Mouse (Mus musculus) intestine, embryonic 16.5 days (tissue): ENCODE measurements around the gene Fam229a. TPM values are rescaled to one million over a fixed set of nuclear protein-coding genes. Genes with fewer than 3 reads are reported as not detected.
A peak's percentile ranks its signal among the peaks of the same experiment; 100 is the strongest.
"Not testable (repeated sequence)": the region's sequence is repeated elsewhere in the genome, so short reads cannot be mapped to it uniquely, and the experiment has no call there.

Experiments
- ATAC-seq: fragments of 200-750 bp; cut with Nextera tagmentation; 2 replicates; pipeline ENCODE4 v1.8.0; 2017; ENCODE audit warnings: moderate TSS enrichment, moderate library complexity
- H3K27ac ChIP-seq: fragments of 300-500 bp; sonication (generic); 2 replicates; pipeline ENCODE4 v1.5.1; 2014; ENCODE audit warnings: mild to moderate bottlenecking, low read length
- H3K27me3 ChIP-seq: fragments of 300-500 bp; sonication (generic); replicated peaks from 2 replicates; pipeline ENCODE4 v1.6.1; 2014; ENCODE audit warnings: low read length, control low read depth, mixed read lengths; ENCODE audit not compliant: control insufficient read depth, insufficient read depth
- H3K36me3 ChIP-seq: fragments of 300-500 bp; sonication (generic); 2 replicates; pipeline ENCODE4 v1.6.1; 2014; ENCODE audit warnings: low read length, control low read depth; ENCODE audit not compliant: control insufficient read depth, insufficient read depth
- H3K4me1 ChIP-seq: fragments of 300-500 bp; sonication (generic); 2 replicates; pipeline ENCODE4 v1.6.1; 2014; ENCODE audit warnings: low read length, control low read depth, mixed read lengths; ENCODE audit not compliant: control insufficient read depth, insufficient read depth
- H3K4me2 ChIP-seq: fragments of 300-500 bp; sonication (generic); 2 replicates; pipeline ENCODE4 v1.6.1; 2014; ENCODE audit warnings: low read depth, low read length, control low read depth
- H3K4me3 ChIP-seq: fragments of 300-500 bp; sonication (generic); 2 replicates; pipeline ENCODE4 v1.5.1; 2014; ENCODE audit warnings: mild to moderate bottlenecking, low read length
- H3K9ac ChIP-seq: fragments of 300-500 bp; sonication (generic); 2 replicates; pipeline ENCODE4 v1.6.1; 2014; ENCODE audit warnings: low read depth, low read length
- H3K9me3 ChIP-seq: fragments of 300-500 bp; sonication (generic); 2 replicates; pipeline ENCODE4 v1.6.1; 2016; ENCODE audit warnings: low read length, control low read depth; ENCODE audit not compliant: control insufficient read depth
- WGBS: fragments of 180-500 bp; shearing (Covaris S2); extraction: QIAGEN DNeasy Blood & Tissue Kit; methylation state at CpG from one replicate; pipeline ENCODE4 v1.1.7; 2014; 5-methylcytosine and 5-hydroxymethylcytosine counted together
- polyA plus RNA-seq: library from polyadenylated mRNA; unstranded; fragments of >200 nt; fragmentation: Nextera tagmentation; extraction: Ambion mirVana; gene quantifications from 2 replicates; pipeline ENCODE4 v1.2.1, GENCODE M21; 2015

Gene Fam229a
- polyA plus RNA-seq, 1 experiment from 2014 or later = not detected

DNA sequence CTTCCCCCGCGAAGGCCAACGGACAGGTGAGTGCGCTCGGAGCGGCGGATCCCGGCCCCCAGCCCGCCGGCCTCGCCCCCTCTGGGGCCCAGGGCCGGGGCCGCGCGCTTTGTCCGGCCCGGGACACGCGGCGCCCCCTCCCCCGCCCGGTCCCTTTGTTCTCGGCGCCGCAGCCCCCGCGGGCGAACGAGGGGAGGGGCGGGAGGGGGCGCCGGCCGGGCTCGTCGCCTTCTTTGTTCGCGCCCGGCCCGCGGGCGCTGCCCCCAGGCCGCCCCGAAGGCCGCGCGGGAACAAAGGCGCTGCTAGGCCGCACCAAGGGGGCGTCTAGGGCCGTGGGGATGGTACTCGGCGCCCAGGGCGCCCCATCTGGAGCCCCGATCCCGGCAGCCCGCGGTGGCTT, 22.9 kb downstream of the Fam229a start:
- peak overlapping the region; percentile 77 for H3K4me2 ChIP-seq
- under 1% methylated on average over 42 of the region's 57 CpGs for WGBS

DNA sequence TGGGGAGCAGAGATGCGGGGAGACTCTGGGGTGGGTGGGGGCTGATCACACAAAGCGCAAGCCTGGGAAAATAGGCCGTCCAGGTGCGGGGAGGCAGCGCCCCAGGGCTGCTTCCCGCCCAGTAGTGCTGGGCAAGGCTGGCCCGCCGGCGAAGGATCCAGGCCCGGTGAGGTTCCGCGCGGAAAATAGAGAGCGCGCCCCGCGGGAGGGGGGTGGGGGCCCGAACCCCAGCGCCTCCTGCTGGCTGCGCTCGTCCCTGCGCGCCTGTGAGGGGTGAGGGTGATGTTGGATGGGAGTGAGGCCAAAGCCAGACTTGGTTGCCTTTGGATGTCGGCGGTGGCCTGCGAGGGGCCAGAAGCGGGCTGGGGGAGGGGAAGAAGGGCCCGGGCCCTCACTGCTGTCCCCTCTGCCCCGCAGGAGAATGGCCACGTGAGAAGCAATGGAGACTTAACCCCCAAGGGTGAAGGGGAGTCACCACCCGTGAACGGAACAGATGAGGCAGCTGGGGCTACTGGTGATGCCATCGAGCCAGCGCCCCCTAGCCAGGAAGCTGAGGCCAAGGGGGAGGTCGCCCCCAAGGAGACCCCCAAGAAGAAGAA, 23.4 kb downstream of the Fam229a start:
- peak overlapping the region; percentile 77 for H3K4me2 ChIP-seq
- WGBS = 0% methylated on average over 34 of the region's 35 CpGs
- peak; percentile 55 for ATAC-seq
- H3K9ac ChIP-seq = peak overlapping the region; percentile 99
- peaks cover 8% of the 10 kb centered on the region; the same call in 1 of the 2 replicates for H3K36me3 ChIP-seq
- peak overlapping the region; percentile 85 for H3K27ac ChIP-seq
- H3K27me3 ChIP-seq = no peaks in the 10 kb centered on the region
- peaks cover 18% of the 10 kb centered on the region for H3K4me1 ChIP-seq
- peak overlapping the region; percentile 97 for H3K4me3 ChIP-seq
- no peaks in the 10 kb centered on the region for H3K9me3 ChIP-seq

More for the DNA sequence above, 22.9 kb downstream of the Fam229a start:
- Histone ChIP-seq H3K9me3 (no peaks in the 10 kb centered on the region), H3K36me3 (peaks cover 8% of the 10 kb centered on the region; the same call in 1 of the 2 replicates), H3K27ac (peak overlapping the region; percentile 85), H3K27me3 (no peaks in the 10 kb centered on the region), H3K4me1 (peaks cover 21% of the 10 kb centered on the region), H3K9ac (peak overlapping the region; percentile 99), H3K4me3 (peak overlapping the region; percentile 97)
- ATAC-seq = peak; percentile 29

DNA sequence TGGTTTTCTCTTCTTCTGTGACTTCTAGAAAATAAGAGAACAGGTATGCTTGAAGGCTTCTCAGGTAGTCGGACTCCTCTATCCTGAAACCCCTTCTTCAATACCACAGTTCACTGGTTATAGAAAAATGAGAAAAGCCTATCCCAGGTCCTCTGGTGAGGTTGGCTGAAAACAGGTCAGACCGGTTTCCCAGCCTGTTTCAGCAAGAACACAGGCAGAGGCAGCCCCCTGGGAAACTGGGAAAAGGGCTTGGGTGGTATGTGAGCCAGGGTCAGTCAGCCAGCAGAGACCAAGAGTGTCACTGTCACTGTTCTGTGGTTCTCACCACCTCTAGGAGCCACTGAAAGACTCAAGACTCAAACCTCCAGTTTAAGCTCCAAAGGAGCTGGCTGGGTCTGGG, 25.9 kb downstream of the Fam229a start:
- peak; percentile 43; the same call in 1 of the 2 replicates for ATAC-seq
- Histone ChIP-seq H3K9ac (no peak overlapping the region), H3K4me2 (no peak overlapping the region), H3K4me1 (peaks cover 15% of the 10 kb centered on the region), H3K27me3 (no peaks in the 10 kb centered on the region), H3K36me3 (peaks cover 12% of the 10 kb centered on the region), H3K9me3 (no peaks in the 10 kb centered on the region), H3K27ac (peak overlapping the region; percentile 51), H3K4me3 (no peak overlapping the region)
- 39% methylated on average over 2 of the region's 2 CpGs for WGBS

DNA sequence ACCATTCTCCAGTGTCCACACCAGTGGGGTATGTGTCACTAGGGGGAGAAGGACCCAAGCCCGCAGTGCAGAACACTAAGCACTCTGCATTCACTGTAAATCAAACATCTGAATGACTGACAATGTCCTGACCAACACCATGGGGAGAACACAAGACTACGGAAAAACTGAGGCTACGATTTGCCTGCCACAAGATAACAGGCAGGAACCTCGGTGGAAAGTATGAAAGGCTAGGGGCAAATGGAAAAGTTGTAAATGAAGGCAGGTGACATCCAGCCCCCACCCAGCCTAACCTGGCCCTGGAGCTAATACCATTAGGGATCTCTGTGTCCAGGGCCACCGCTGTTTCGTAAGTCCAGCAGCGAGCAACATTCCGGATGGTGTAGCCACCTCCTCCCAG, 27.5 kb downstream of the Fam229a start:
- Histone ChIP-seq H3K9me3 (no peaks in the 10 kb centered on the region), H3K4me1 (peaks cover 10% of the 10 kb centered on the region), H3K27me3 (no peaks in the 10 kb centered on the region), H3K4me3 (no peak overlapping the region), H3K9ac (no peak overlapping the region), H3K27ac (no peak overlapping the region), H3K36me3 (peaks cover 21% of the 10 kb centered on the region), H3K4me2 (no peak overlapping the region)
- 90% methylated on average over 8 of the region's 8 CpGs for WGBS
- ATAC-seq = no peak

DNA sequence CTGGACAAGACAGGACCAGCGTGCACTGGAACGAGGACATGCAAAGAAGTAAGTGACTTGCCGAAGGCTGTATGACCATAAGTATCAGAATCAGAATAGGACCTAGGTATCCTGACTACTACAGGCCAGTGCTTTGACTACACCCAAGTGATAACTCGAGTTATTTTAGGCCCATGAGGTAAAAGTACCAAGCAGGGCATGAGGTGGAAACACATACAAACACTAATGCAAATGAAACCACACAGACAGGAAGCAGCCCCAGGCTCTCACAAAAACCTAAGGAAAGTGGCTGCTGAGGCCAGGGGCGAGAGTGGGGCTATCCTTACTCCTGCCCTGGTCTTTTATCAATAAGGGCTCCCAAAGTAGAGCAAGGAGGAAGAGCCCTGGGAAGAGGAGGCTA, 34.3 kb downstream of the Fam229a start:
- Histone ChIP-seq H3K4me3 (no peak overlapping the region), H3K36me3 (peaks cover 20% of the 10 kb centered on the region), H3K27ac (no peak overlapping the region), H3K9ac (no peak overlapping the region), H3K4me2 (no peak overlapping the region), H3K27me3 (no peaks in the 10 kb centered on the region), H3K4me1 (no peaks in the 10 kb centered on the region), H3K9me3 (no peaks in the 10 kb centered on the region)
- 91% methylated on average over 5 of the region's 5 CpGs for WGBS
- ATAC-seq = no peak

DNA sequence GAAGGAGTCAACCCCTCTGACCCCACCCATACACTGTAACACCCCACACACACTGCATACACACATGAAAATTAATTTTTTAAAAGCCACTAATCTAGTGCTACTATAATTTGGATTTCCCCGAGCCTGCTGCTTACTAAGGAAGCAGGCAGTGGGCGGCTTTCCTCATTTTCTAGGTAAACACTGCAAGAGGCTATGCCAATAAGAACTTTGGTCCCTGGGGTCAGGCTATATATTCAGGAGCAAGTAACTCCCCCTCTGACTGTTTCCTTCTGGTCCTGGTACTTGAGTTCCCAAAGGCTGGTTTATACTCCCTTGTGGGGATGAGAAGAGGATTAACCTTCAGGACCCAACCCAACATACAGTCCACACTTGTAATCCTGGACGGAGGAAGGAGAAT, 34.9 kb downstream of the Fam229a start:
- ATAC-seq = no peak

DNA sequence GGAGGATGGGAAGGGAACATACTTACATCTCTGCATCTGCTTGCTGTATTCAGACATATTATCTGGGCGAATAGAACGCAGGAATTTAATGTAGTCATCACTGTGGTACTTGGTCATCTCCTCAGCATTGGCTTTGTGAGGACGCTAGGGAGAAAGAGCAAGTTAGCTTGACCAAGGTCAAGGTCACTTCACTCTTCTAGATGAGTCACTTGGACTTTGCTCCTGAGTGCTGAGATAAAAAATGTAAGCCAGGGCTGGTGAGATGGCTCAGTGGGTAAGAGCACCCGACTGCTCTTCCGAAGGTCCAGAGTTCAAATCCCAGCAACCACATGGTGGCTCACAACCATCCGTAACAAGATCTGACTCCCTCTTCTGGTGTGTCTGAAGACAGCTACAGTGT, 37.9 kb downstream of the Fam229a start:
- peaks cover 12% of the 10 kb centered on the region for H3K36me3 ChIP-seq
- H3K4me2 ChIP-seq, H3K9me3 ChIP-seq, H3K4me3 ChIP-seq, H3K27me3 ChIP-seq, H3K4me1 ChIP-seq, H3K9ac ChIP-seq, ATAC-seq, H3K27ac ChIP-seq: not testable (repeated sequence)
- 89% methylated on average over 5 of the region's 6 CpGs for WGBS

More for the DNA sequence above, 34.9 kb downstream of the Fam229a start:
- H3K9ac ChIP-seq = no peak overlapping the region
- 60% methylated on average over 3 of the region's 3 CpGs for WGBS
- no peak overlapping the region for H3K4me3 ChIP-seq
- no peaks in the 10 kb centered on the region for H3K27me3 ChIP-seq
- H3K9me3 ChIP-seq = no peaks in the 10 kb centered on the region
- no peak overlapping the region for H3K27ac ChIP-seq
- H3K36me3 ChIP-seq = peaks cover 20% of the 10 kb centered on the region
- H3K4me1 ChIP-seq = no peaks in the 10 kb centered on the region
- H3K4me2 ChIP-seq = no peak overlapping the region

DNA sequence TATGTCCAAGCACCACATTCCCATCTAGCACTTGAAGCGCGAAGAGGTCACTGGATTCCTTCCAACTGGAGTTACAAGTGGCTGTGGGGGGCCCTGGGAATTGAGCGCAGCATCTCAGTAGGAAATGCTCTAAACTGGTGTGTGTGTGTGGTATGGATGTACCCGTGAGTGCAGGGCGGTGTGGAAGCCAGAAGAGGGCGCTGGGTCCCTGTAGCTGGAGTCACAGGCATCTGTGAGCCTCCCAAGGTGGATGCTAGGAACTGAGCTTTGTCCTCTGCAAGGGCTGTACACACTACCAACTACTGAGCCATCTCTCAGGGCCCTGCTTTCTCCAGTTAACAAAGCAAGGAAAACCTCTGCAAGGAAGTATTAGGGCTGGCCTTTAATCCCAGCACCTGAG, 49.0 kb downstream of the Fam229a start:
- no peaks in the 10 kb centered on the region for H3K27me3 ChIP-seq
- 84% methylated on average over 6 of the region's 6 CpGs for WGBS

More for the DNA sequence above, 49.0 kb downstream of the Fam229a start:
- ATAC-seq = no peak
- Histone ChIP-seq H3K36me3 (0 out of 2 replicates have a peak, but pooled peaks cover 3% of the 10 kb centered on the region), H3K9ac (no peak overlapping the region), H3K4me3 (no peak overlapping the region), H3K27ac (no peak overlapping the region), H3K9me3 (no peaks in the 10 kb centered on the region), H3K4me1 (peaks cover 17% of the 10 kb centered on the region), H3K4me2 (no peak overlapping the region)
